Mouse (Mus musculus) intestine, embryonic 16.5 days (tissue): ENCODE data around the gene Erbb4. TPM values are rescaled to one million over a fixed set of nuclear protein-coding genes. Genes with fewer than 3 reads are reported as not detected.

Experiments used
- ATAC-seq: fragments of 200-750 bp; cut with Nextera tagmentation; 2 replicates; pipeline ENCODE4 v1.8.0; 2017; ENCODE audit warnings: moderate TSS enrichment, moderate library complexity
- H3K27ac ChIP-seq: fragments of 300-500 bp; sonication (generic); 2 replicates; pipeline ENCODE4 v1.5.1; 2014; ENCODE audit warnings: mild to moderate bottlenecking, low read length
- H3K27me3 ChIP-seq: fragments of 300-500 bp; sonication (generic); replicated peaks from 2 replicates; pipeline ENCODE4 v1.6.1; 2014; ENCODE audit warnings: low read length, control low read depth, mixed read lengths; ENCODE audit not compliant: control insufficient read depth, insufficient read depth
- H3K36me3 ChIP-seq: fragments of 300-500 bp; sonication (generic); 2 replicates; pipeline ENCODE4 v1.6.1; 2014; ENCODE audit warnings: low read length, control low read depth; ENCODE audit not compliant: control insufficient read depth, insufficient read depth
- H3K4me1 ChIP-seq: fragments of 300-500 bp; sonication (generic); 2 replicates; pipeline ENCODE4 v1.6.1; 2014; ENCODE audit warnings: low read length, control low read depth, mixed read lengths; ENCODE audit not compliant: control insufficient read depth, insufficient read depth
- H3K4me2 ChIP-seq: fragments of 300-500 bp; sonication (generic); 2 replicates; pipeline ENCODE4 v1.6.1; 2014; ENCODE audit warnings: low read depth, low read length, control low read depth
- H3K4me3 ChIP-seq: fragments of 300-500 bp; sonication (generic); 2 replicates; pipeline ENCODE4 v1.5.1; 2014; ENCODE audit warnings: mild to moderate bottlenecking, low read length
- H3K9ac ChIP-seq: fragments of 300-500 bp; sonication (generic); 2 replicates; pipeline ENCODE4 v1.6.1; 2014; ENCODE audit warnings: low read depth, low read length
- H3K9me3 ChIP-seq: fragments of 300-500 bp; sonication (generic); 2 replicates; pipeline ENCODE4 v1.6.1; 2016; ENCODE audit warnings: low read length, control low read depth; ENCODE audit not compliant: control insufficient read depth
- WGBS: fragments of 180-500 bp; shearing (Covaris S2); extraction: QIAGEN DNeasy Blood & Tissue Kit; methylation state at CpG from one replicate; pipeline ENCODE4 v1.1.7; 2014; 5-methylcytosine and 5-hydroxymethylcytosine counted together
- polyA plus RNA-seq: library from polyadenylated mRNA; unstranded; fragments of >200 nt; fragmentation: Nextera tagmentation; extraction: Ambion mirVana; gene quantifications from 2 replicates; pipeline ENCODE4 v1.2.1, GENCODE M21; 2015

The Erbb4 gene
- polyA plus RNA-seq, 1 experiment from 2014 or later: not detected

DNA sequence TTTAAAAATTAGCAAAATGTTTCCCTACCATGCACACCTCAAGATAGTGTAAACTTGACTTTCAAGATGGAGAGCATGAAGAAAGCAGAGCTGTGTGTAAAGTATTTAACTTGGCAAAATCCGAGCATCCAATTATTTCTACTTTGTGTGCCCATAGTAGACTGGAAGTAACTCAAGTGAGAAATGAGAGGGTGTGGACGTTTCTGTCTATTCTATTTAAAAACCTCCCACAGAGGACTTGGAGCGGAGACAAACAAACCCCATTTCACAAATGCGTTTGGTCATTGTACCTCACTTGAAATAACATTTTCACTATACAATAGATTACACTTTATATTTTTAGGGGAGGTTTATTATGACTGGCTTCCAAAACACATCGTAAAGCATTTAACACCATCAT, 832.0 kb downstream of the Erbb4 start:
- H3K9ac ChIP-seq: no peak overlapping the region
- no peaks in the 10 kb centered on the region for H3K36me3 ChIP-seq
- no peak overlapping the region for H3K27ac ChIP-seq
- H3K4me2 ChIP-seq: no peak overlapping the region
- no peaks in the 10 kb centered on the region for H3K4me1 ChIP-seq
- no peaks in the 10 kb centered on the region for H3K9me3 ChIP-seq
- no peak for ATAC-seq
- no peak overlapping the region for H3K4me3 ChIP-seq
- WGBS: 64% methylated on average over 5 of the region's 5 CpGs
- no peaks in the 10 kb centered on the region for H3K27me3 ChIP-seq

DNA sequence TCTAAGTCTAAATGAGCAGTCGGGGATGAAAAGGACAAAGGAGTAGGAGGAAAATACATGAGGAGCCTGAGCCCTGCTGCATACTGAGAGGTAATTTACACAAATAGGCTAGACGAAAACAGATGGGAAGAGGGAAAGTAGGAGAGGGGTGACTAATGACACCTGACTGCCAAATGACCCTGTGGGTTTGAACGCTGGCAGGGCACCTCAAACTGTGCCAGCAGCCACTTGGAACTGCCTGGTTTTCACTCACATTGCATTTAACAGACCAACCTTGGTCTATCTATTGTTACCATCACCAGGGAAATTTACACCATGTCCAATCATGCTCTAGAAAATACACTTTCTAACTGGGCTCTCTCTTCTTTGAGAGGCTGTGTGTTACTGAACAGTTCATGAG, 929.3 kb downstream of the Erbb4 start:
- Histone ChIP-seq H3K9me3 (no peaks in the 10 kb centered on the region), H3K9ac (no peak overlapping the region), H3K4me1 (no peaks in the 10 kb centered on the region), H3K36me3 (no peaks in the 10 kb centered on the region), H3K27ac (no peak overlapping the region), H3K4me2 (no peak overlapping the region), H3K27me3 (no peaks in the 10 kb centered on the region), H3K4me3 (no peak overlapping the region)
- 24% methylated on average over 3 of the region's 3 CpGs for WGBS
- no peak for ATAC-seq

DNA sequence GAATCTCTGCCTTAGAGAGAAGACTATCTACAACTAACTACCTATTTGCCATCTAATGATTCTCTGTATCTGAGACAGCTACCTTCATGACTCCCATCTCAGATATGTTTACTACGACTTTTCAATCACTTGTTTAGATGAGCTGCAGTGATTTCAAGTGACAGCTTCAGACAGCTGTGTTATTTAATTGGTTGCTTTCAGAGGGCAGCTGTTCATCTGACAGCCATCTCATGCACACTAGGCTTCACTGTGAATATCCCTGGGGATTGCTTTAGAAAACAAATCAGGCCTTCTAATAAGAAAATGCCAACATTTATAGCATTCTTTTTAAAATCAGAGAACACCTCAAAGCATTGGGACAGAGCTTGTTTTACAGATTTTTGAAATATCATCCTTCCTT, 952.6 kb downstream of the Erbb4 start:
- no peaks in the 10 kb centered on the region for H3K27me3 ChIP-seq
- WGBS: 49% methylated on average over 1 of the region's 1 CpGs
- ATAC-seq: no peak
- no peaks in the 10 kb centered on the region for H3K36me3 ChIP-seq
- no peak overlapping the region for H3K4me2 ChIP-seq
- H3K4me1 ChIP-seq: no peaks in the 10 kb centered on the region
- no peaks in the 10 kb centered on the region for H3K9me3 ChIP-seq
- H3K9ac ChIP-seq: no peak overlapping the region
- H3K27ac ChIP-seq: no peak overlapping the region
- H3K4me3 ChIP-seq: no peak overlapping the region

DNA sequence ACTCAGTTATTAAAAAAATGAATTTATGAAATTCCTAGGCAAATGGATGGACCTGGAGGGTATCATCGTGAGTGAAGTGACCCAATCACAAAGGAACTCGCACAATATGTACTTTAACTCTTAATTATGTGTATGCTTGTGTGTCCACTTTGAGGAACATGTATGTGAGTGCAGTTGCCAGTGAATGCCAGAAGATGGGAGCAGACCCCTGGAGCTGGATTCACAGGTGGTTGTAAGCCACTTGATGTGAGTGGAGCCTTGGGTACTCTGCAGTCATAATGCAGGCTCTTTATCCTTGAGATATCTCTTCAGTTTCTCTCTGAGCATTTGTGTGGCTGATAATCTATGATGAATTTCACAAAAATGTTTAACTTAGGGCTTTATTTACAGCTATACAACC, 957.3 kb downstream of the Erbb4 start:
- Histone ChIP-seq H3K27me3 (no peaks in the 10 kb centered on the region), H3K27ac (no peak overlapping the region), H3K36me3 (no peaks in the 10 kb centered on the region), H3K9ac (no peak overlapping the region), H3K4me1 (no peaks in the 10 kb centered on the region), H3K4me3 (no peak overlapping the region), H3K9me3 (no peaks in the 10 kb centered on the region), H3K4me2 (no peak overlapping the region)
- WGBS: 92% methylated on average over 2 of the region's 2 CpGs
- no peak for ATAC-seq

DNA sequence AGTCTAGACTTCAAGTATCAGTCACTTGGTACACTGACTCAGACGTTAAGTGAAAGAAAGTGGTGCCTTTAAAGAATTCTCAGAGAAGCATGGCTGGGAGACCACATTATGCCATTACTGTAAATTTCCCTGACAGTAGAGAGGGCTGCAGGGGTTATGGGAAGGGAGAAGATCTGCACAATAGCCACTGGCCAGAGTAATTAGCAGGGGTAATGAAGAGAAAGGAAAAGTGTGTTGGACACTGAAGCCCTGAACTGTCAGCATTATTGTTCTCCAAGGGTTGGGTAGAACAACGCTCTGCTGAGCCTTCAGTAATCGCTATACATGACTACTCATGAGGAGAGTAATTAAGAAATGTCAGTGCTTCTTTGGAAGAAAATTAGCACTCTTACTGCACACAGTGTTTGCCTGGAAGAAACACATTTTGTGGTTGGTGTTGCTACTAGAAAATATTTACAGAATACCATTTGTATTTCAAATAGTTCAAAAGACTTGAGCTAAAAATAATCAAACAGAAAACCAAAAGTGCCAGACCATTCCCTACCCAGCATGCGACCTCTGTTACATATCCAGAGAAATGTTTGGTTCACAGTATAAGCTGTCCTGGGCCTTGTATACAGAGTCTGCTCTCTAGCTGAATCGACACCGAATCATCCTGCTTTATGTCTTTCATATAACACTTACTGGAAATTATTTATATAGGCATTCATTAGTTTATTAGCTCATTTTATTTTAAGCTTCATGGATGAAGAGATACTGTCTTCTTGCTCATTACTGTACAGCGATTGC, 965.1 kb downstream of the Erbb4 start:
- WGBS: 58% methylated on average over 7 of the region's 7 CpGs
- Histone ChIP-seq H3K27ac (no peak overlapping the region), H3K9me3 (no peaks in the 10 kb centered on the region), H3K9ac (no peak overlapping the region), H3K4me1 (no peaks in the 10 kb centered on the region), H3K27me3 (no peaks in the 10 kb centered on the region), H3K36me3 (no peaks in the 10 kb centered on the region), H3K4me3 (no peak overlapping the region), H3K4me2 (no peak overlapping the region)
- no peak for ATAC-seq

DNA sequence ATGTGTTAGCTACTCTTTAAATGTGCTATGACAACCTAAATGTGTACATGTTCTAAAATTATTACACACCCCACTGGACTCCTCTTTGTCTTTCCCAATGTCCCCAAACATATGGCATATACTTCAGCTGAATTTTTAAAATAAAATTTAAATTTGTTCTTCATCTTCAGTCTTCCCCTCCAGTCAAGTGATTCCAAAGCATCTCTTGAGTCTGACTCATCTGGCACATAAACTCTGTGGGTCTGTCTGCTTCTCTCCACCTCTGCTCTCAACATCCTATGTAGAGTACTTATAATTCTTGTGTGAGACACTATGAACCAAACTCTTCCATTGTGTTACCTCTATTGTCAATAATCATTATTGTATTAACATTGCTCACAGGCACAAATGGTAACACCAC, 972.9 kb downstream of the Erbb4 start:
- no peak for ATAC-seq
- Histone ChIP-seq H3K27me3 (no peaks in the 10 kb centered on the region), H3K4me3 (no peak overlapping the region), H3K36me3 (no peaks in the 10 kb centered on the region), H3K4me2 (no peak overlapping the region), H3K9me3 (no peaks in the 10 kb centered on the region), H3K27ac (no peak overlapping the region), H3K9ac (no peak overlapping the region), H3K4me1 (no peaks in the 10 kb centered on the region)

DNA sequence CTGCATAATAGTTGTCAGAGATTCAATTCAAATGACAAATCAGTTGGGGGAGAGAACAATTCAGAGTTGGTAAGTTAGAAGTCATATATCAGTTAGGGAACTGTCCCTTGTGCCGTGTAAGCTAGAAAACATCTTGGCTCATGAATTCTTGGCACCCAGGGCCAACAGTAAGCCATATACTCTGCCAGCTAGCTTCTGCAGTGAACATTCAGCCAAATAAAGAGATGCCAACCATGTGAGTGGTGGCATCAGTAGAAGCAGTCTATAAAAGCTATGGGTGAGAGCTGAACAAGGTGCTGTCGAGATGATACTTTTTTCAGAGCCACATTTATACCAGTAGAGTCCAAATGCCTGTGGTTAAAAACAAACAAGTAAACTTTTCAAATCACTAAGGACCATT, 973.4 kb downstream of the Erbb4 start:
- no peaks in the 10 kb centered on the region for H3K9me3 ChIP-seq
- H3K27me3 ChIP-seq: no peaks in the 10 kb centered on the region
- H3K4me2 ChIP-seq: no peak overlapping the region
- no peak for ATAC-seq
- WGBS: 82% methylated on average over 2 of the region's 2 CpGs
- H3K4me3 ChIP-seq: no peak overlapping the region
- no peaks in the 10 kb centered on the region for H3K4me1 ChIP-seq
- H3K9ac ChIP-seq: no peak overlapping the region
- no peak overlapping the region for H3K27ac ChIP-seq
- no peaks in the 10 kb centered on the region for H3K36me3 ChIP-seq

DNA sequence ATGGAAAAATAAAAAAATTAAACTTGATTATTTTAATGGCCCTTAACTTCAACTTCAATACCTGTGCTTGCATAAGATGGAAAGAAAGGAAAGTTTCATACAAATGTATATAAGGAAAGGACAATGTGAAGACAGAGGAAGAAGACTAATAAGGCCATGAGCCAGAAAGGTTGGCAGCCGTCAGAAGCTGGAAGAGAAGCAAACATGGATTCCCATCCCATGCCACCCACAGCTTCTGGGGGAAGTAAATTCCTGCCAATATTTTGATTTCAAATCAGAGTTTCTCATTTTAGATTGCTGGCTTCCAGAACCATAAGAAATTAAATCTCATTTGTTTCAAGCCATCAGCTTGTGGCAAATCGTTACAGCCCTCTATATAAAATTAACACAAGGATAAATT, 984.3 kb downstream of the Erbb4 start:
- H3K4me1 ChIP-seq: no peaks in the 10 kb centered on the region
- no peak overlapping the region for H3K27ac ChIP-seq
- ATAC-seq: no peak
- H3K27me3 ChIP-seq: no peaks in the 10 kb centered on the region
- no peaks in the 10 kb centered on the region for H3K9me3 ChIP-seq
- H3K36me3 ChIP-seq: no peaks in the 10 kb centered on the region
- no peak overlapping the region for H3K4me3 ChIP-seq
- 83% methylated on average over 2 of the region's 2 CpGs for WGBS
- no peak overlapping the region for H3K4me2 ChIP-seq
- no peak overlapping the region for H3K9ac ChIP-seq

DNA sequence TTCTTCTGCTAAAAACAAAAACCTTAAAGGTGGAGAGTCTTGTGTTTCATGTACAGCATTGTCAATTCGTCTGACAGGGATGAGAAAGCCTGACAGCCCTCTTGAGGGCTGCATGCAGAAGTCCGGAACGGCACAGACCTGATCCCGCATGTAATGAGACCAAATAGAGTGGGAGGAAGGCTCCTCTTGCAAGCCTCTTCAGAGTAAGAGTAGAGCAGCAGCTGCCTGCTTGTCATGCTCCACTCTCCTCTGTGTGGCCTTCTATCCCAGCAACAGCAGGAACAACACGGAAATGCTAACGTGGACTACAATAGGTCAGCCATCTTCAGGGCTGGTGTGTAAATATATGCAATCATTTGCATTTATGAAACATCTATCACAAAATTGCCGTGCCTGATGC, 987.5 kb downstream of the Erbb4 start:
- Histone ChIP-seq H3K27ac (no peak overlapping the region), H3K36me3 (no peaks in the 10 kb centered on the region), H3K4me1 (no peaks in the 10 kb centered on the region), H3K27me3 (no peaks in the 10 kb centered on the region), H3K4me2 (no peak overlapping the region), H3K9me3 (no peaks in the 10 kb centered on the region), H3K9ac (no peak overlapping the region), H3K4me3 (no peak overlapping the region)
- 76% methylated on average over 7 of the region's 7 CpGs for WGBS
- ATAC-seq: no peak

DNA sequence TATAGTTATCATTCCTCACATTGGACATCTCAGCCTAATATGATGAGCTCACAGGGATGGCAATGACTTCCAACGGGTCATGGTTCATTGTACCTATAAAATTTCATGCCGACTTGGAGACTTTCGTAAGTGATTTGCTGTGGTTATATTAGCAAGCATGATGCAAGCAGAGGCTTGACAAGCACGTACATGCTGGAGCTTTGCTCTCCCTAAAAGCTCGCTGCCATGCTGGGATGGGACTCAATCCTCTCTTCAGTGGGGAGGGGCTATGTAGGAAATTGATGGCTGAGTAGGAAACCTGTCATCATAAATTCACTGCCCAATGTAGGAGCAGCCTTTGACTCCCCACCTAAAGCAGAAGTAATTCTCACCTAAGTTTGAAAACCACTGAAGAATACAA, 992.1 kb downstream of the Erbb4 start:
- Histone ChIP-seq H3K27ac (no peak overlapping the region), H3K4me2 (no peak overlapping the region), H3K4me3 (no peak overlapping the region), H3K9me3 (no peaks in the 10 kb centered on the region), H3K9ac (no peak overlapping the region), H3K4me1 (no peaks in the 10 kb centered on the region), H3K27me3 (no peaks in the 10 kb centered on the region), H3K36me3 (no peaks in the 10 kb centered on the region)
- no peak for ATAC-seq
- 82% methylated on average over 5 of the region's 5 CpGs for WGBS
